Mouse (Mus musculus) C2C12 (cell line): Measurements from ENCODE around the gene Fktn.

Experiments
- MYOG ChIP-seq: IDR thresholded peaks from one replicate; pipeline ENCODE4 v1.6.1; 2011; ENCODE audit not compliant: control insufficient read depth, insufficient read length; ENCODE audit errors: extremely low read depth
- USF1 ChIP-seq: IDR thresholded peaks from one replicate; pipeline ENCODE4 v1.6.1; 2011; ENCODE audit warnings: low read depth, mild to moderate bottlenecking, control low read depth, moderate library complexity

DNA sequence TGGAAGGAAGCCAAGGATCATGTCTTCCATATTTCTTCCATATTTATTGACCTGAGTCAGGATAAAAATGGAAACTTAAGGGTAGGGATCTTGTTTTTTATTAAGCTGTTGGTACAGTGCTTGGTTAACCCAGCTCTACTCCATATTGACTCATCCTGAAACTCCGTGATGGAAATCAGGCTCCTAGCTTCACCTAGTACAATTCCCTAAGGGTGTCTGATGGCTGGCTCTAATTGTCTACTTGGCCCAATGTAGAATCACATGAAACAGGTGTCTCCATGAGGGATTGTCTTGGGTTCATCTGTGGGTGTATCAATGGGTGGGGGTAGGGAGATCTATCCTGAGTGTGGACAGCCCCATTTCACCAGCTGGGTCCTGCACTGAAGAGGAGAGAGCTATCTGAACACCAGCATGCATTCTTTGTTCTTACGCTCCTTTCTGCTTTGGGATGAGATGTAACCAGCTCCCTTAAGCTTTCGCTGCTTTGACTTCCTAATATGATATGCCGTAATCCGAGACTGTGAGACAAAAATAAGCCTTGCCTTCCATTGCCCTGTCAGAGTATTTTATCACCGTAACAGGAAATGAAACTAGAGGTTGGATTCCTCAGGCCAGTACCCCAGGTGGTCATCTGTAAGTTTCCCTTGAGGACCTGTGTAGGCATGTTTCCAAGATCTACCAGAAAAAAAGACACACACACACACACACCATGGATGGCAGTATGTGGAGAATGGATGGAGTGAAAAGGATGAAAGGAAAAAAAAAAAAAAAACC lies 3.1 kb upstream of the Fktn start:
- no peak for TF ChIP-seq MYOG
- no peak for TF ChIP-seq USF1
